Mouse (Mus musculus): ENCODE measurements around the gene Bola3. TPM values are rescaled to one million over a fixed set of nuclear protein-coding genes. Genes with fewer than 3 reads are reported as not detected.

Gene Bola3
- polyA plus RNA-seq, 1 experiment from 2014 or later = 233 TPM

DNA sequence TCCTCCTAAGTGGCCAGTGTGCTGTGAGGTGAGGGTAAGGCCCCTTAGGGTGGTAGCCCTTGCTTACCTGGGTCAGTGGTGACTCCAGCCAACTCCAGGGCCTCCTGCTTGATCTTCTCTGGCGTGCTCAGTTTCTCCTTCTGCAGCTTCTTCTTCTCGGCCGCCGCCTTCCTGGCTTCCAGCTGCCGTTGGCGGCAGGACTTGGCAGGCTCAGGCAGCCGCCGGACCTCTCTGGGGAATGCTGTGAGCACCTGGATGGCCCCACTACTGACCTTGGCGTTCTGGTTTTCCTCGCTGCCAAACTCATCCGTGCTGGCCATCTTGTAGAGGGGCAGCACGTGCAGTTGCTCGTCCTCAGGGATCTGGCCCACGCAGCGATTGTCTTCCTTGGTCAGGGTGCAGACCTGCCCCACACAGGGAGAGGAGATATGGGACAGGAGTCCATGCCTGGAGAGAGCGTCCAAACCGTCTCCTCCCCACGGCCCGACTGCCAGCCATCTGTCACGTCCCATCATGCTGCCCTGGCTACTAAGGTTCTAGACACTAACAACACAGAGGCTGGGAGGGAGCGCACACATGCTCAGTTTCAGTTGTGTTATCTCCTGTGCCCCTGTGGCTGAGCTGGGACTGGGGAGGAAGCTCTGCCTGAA lies 21.5 kb downstream of the Bola3 start:
- no peak overlapping the region for H3K4me3 ChIP-seq
- no peak overlapping the region for H3K4me2 ChIP-seq
- no peak overlapping the region for H3K27ac ChIP-seq (replicated peaks)
- ATAC-seq (ENCODE audit: extremely low read depth, insufficient number of reproducible peaks, low FRiP score, low TSS enrichment) = no peak
- H3K27me3 ChIP-seq (replicated peaks) = no peaks in the 10 kb centered on the region
- no peaks in the 10 kb centered on the region for H3K4me1 ChIP-seq
- H3K9ac ChIP-seq = no peak overlapping the region
- H3K36me3 ChIP-seq = peaks cover 98% of the 10 kb centered on the region
- no peaks in the 10 kb centered on the region for H3K9me3 ChIP-seq
- 89% methylated on average over 21 of the region's 21 CpGs for WGBS

DNA sequence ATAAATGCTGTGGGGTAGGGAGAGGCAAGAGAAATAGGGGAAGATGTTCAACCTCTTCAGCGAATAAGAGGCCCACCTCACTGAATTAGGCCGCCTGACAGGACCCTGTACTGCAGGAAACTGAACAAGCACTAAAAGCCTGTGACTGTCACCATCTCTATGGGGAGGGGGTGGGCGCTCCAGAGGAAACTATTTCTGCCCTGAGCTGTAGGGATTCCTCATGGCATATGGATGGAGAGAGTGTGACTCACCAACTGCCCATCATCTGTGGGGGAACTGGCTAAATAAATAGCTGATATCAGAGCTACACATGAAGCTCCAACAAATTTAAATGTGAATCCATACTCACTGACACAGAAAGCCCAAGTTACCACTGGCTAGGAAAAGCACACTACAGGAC lies 22.4 kb downstream of the Bola3 start:
- H3K4me1 ChIP-seq = no peaks in the 10 kb centered on the region
- 79% methylated on average over 3 of the region's 3 CpGs for WGBS
- no peaks in the 10 kb centered on the region for H3K27me3 ChIP-seq (replicated peaks)
- H3K4me3 ChIP-seq = no peak overlapping the region
- H3K9ac ChIP-seq = no peak overlapping the region
- peaks cover 100% of the 10 kb centered on the region for H3K36me3 ChIP-seq
- no peak overlapping the region for H3K4me2 ChIP-seq
- no peak overlapping the region for H3K27ac ChIP-seq (replicated peaks)
- H3K9me3 ChIP-seq = no peaks in the 10 kb centered on the region
- ATAC-seq (ENCODE audit: extremely low read depth, insufficient number of reproducible peaks, low FRiP score, low TSS enrichment) = no peak

DNA sequence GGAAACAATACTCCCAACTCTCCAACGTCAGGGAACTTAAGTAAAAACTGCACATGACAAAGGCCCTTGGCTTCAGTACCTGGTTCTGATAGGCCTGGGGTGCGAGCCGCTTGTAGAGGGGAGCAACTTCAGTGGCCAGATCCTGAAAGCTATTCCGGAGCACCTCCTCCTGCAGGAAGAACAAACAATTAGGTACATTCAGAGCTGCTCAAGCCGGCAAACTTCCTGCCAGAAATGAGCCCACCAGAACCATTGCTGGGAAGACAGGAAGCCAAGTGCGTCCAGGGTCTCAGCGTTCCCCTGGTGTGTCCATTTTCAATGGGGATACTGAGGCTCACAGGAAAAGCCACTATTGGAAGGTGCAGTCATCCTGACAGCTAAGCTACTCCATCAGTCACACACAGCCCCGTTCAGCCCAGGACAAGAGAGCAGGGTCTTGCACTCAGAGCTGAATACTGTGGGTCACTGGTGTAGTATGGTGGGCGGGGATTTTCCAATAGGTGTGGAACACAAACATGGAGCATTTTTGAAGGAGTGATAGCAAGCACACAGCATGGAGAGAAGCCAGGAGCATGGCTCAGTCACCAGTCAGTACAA lies 24.9 kb downstream of the Bola3 start:
- 0 out of 2 replicates have a peak overlapping the region, but pooled peaks have one; percentile 5 for H3K27ac ChIP-seq (replicated peaks)

DNA sequence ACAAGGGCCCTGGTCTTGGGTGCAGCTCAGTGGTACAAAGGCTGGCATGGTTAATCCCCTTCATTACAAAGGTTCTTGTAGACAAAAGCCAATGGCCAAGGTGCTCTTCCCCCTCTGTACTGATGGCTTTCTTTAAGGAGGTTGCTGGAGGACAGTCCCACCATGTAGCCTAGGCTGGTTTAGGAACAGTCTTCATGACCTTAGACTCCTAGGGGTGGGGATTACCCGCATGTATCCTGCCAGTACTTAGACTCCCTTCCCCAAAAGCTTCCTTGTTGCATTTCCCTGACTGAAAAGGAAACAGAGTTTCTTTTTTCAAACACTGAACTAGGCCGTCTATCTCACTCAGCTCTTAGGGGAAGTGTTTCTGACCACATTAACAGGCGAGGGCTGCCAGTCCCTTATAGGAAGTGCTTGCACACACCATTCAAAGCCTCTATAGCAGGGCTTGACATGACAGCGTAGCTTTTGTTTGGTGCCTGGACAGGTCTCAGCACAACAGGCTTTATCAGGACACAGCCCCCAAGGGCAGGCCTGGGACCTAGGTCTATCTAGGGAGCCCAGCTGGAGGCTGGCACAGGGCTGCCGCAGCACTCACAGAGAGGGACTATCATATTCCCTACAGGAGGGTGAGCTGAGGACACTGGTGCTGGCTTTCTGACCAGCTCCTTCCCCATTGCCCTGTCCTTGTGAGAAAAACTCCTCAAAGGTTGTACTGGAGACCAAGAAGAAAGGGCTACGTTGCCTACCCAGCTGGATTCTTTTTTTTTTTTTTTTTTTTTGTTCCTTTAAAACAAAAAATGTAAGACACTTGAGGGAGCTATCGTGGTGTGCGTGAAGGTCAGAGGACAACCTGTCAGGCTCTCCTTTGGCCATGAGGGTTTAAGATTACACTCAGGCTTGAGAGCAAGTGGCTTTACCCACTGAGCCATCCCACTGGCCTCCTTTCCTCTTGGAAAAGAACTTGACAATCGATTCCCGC lies 32.9 kb downstream of the Bola3 start:
- 58% methylated on average over 10 of the region's 10 CpGs for WGBS
- H3K4me2 ChIP-seq = no peak overlapping the region
- H3K9me3 ChIP-seq = no peaks in the 10 kb centered on the region
- H3K27ac ChIP-seq (replicated peaks) = 0 out of 2 replicates have a peak overlapping the region, but pooled peaks have one; percentile 26
- H3K4me3 ChIP-seq = no peak overlapping the region
- H3K27me3 ChIP-seq (replicated peaks) = no peaks in the 10 kb centered on the region
- peaks cover 92% of the 10 kb centered on the region for H3K36me3 ChIP-seq
- ATAC-seq (ENCODE audit: extremely low read depth, insufficient number of reproducible peaks, low FRiP score, low TSS enrichment) = peak; percentile 58; the same call in 1 of the 2 replicates
- H3K9ac ChIP-seq = no peak overlapping the region
- H3K4me1 ChIP-seq = peaks cover 21% of the 10 kb centered on the region

More for the DNA sequence above, 24.9 kb downstream of the Bola3 start:
- no peak for ATAC-seq (ENCODE audit: extremely low read depth, insufficient number of reproducible peaks, low FRiP score, low TSS enrichment)
- 78% methylated on average over 9 of the region's 9 CpGs for WGBS
- H3K9ac ChIP-seq = no peak overlapping the region
- H3K4me3 ChIP-seq = no peak overlapping the region
- peaks cover 100% of the 10 kb centered on the region for H3K36me3 ChIP-seq
- no peak overlapping the region for H3K4me2 ChIP-seq
- H3K9me3 ChIP-seq = no peaks in the 10 kb centered on the region
- H3K27me3 ChIP-seq (replicated peaks) = no peaks in the 10 kb centered on the region
- H3K4me1 ChIP-seq = no peaks in the 10 kb centered on the region

DNA sequence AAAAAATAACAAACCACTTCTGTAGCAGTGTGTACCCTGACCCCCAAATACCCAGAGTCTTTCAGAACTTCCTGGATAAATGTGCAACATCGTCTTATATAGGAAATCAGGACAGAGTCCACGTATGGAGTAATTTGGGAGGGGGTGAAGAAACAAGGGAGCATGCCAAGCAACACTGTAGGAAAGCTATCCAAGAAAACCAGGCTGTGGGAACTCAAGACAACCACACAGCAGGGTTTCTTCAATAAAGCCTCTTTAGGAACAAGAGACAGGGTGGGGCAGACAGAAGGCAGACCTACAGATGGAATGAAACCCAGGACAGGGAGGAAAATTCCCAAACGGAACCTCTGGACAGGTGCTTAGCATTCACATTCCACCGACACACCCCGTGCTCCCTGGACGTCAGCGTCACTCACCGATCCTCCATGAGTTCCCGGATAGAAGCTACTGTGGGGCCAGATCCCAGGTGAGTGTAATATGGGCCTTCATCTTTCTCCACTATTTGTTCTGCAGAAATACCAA lies 36.7 kb downstream of the Bola3 start:
- Histone ChIP-seq H3K27ac (replicated peaks) (no peak overlapping the region), H3K27me3 (replicated peaks) (no peaks in the 10 kb centered on the region), H3K9me3 (no peaks in the 10 kb centered on the region), H3K4me1 (peaks cover 21% of the 10 kb centered on the region), H3K4me3 (no peak overlapping the region), H3K4me2 (no peak overlapping the region), H3K36me3 (peaks cover 65% of the 10 kb centered on the region), H3K9ac (no peak overlapping the region)
- 88% methylated on average over 9 of the region's 9 CpGs for WGBS
- no peak for ATAC-seq (ENCODE audit: extremely low read depth, insufficient number of reproducible peaks, low FRiP score, low TSS enrichment)

DNA sequence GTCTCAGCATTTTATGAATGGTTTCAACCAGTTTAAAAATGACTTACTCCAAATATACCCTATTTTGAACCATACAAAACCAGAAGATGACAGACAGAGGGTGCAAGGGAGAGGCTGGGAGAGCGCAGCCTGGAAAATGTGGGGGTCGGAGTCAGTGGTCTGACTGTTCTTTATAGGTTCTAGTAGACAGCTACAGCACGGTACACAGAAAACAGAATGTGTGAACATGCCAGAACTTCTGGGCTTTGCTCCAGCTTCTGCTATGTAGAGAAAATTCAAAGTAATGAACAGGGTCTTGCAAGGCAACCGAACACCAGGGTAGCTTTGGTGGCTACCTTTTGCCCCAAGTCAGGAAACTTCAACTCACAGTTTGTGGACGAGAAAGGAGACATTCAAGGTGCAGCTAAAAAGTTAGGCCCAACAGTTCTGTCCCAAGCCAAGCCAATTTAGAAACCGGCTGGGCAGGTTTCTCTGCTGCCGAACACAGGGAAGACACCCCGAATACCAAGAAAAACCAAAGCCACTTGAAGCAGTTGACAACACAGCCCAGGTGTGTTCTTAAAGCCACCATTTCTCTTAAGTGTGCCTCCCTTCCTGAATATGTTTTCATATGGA lies 43.3 kb downstream of the Bola3 start:
- no peaks in the 10 kb centered on the region for H3K4me1 ChIP-seq
- H3K9me3 ChIP-seq = no peaks in the 10 kb centered on the region
- no peak for ATAC-seq (ENCODE audit: extremely low read depth, insufficient number of reproducible peaks, low FRiP score, low TSS enrichment)
- no peak overlapping the region for H3K9ac ChIP-seq
- no peak overlapping the region for H3K4me3 ChIP-seq
- WGBS = 87% methylated on average over 8 of the region's 8 CpGs
- no peaks in the 10 kb centered on the region for H3K27me3 ChIP-seq (replicated peaks)
- no peak overlapping the region for H3K4me2 ChIP-seq
- H3K36me3 ChIP-seq = peaks cover 68% of the 10 kb centered on the region
- H3K27ac ChIP-seq (replicated peaks) = no peak overlapping the region

DNA sequence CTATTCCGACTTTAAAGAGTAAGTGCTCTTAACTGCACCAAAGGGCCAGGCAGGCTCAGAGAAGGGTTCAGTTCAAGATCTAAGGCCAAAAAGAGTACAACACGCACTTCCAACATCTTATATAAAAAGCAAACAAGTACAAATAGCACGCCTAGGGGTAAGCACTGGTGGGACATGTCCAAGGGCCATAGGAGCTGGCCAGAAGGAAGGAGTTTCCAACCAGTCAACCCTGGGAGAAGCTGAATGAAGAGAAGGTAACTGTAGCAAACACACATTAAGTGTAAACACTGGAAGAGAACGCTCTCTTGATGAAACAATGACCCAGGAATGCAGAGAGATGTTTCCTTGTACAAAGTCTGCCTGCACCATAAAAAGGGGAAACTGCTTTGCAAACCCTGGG lies 45.2 kb downstream of the Bola3 start:
- H3K9me3 ChIP-seq = no peaks in the 10 kb centered on the region
- H3K27me3 ChIP-seq (replicated peaks) = no peaks in the 10 kb centered on the region
- no peak overlapping the region for H3K4me2 ChIP-seq
- 91% methylated on average over 4 of the region's 4 CpGs for WGBS
- H3K4me1 ChIP-seq = no peaks in the 10 kb centered on the region
- H3K9ac ChIP-seq = no peak overlapping the region
- H3K36me3 ChIP-seq = peaks cover 78% of the 10 kb centered on the region
- H3K4me3 ChIP-seq = no peak overlapping the region
- ATAC-seq (ENCODE audit: extremely low read depth, insufficient number of reproducible peaks, low FRiP score, low TSS enrichment) = no peak
- no peak overlapping the region for H3K27ac ChIP-seq (replicated peaks)

DNA sequence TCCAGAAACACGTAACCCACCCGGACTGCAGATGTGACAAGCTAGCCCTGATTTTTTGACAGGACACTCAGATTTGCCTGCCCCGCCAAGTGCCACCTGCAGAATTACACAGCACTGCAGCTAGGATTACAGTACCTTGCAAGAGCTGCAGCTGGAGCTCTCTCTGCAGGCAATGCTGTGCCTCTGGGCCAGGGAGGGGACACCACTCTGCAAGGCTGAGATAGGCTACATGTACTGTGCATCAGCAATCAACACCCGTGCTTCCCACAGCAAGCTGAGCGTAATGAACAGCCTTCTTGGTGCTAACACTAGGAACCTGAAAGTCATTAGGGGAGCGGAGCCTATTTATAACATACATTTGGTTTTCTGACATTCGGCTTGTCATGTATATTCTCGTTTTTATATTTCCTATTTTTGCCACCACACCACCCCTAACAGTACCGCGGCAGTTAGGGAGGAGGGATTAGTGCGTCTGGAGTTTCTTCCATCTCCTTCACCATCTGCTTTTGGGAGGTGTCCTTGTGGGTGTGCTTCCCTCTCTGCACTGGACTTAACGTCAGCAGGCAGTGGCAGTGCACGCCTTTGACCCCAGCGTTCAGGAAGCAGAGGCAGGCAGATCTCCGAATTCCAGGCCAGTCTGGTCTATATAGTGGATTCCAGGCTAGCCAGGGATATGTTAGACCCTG lies 46.7 kb downstream of the Bola3 start:
- 87% methylated on average over 15 of the region's 15 CpGs for WGBS
- ATAC-seq (ENCODE audit: extremely low read depth, insufficient number of reproducible peaks, low FRiP score, low TSS enrichment) = no peak
- Histone ChIP-seq H3K27me3 (replicated peaks) (no peaks in the 10 kb centered on the region), H3K4me3 (no peak overlapping the region), H3K36me3 (peaks cover 93% of the 10 kb centered on the region), H3K9me3 (no peaks in the 10 kb centered on the region), H3K4me2 (no peak overlapping the region), H3K27ac (replicated peaks) (no peak overlapping the region), H3K9ac (no peak overlapping the region), H3K4me1 (0 out of 2 replicates have a peak, but pooled peaks cover 5% of the 10 kb centered on the region)

DNA sequence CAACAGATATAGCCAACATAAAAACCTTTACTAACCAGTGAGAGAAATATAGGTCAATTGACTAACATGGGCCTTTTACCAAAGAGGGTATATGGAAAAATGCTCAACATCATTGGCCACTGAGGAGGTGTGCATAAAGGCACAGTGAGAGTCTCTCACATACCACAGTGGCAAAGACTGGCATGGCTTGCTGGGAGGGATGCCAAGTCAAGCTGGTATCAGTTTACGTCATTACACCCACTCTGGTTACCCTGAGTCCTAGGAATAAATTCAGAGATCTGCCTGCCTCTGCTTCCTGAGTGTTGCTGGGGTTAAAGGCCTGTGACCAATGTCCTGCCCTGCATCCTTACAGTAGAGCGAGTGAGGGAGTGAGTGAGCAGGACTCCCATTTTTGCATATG lies 47.8 kb downstream of the Bola3 start:
- Histone ChIP-seq H3K9ac (no peak overlapping the region), H3K9me3 (no peaks in the 10 kb centered on the region), H3K27me3 (replicated peaks) (no peaks in the 10 kb centered on the region), H3K36me3 (peaks cover 93% of the 10 kb centered on the region), H3K4me1 (0 out of 2 replicates have a peak, but pooled peaks cover 5% of the 10 kb centered on the region), H3K4me3 (no peak overlapping the region), H3K4me2 (no peak overlapping the region), H3K27ac (replicated peaks) (no peak overlapping the region)
- WGBS = 93% methylated on average over 2 of the region's 2 CpGs
- ATAC-seq (ENCODE audit: extremely low read depth, insufficient number of reproducible peaks, low FRiP score, low TSS enrichment) = no peak

DNA sequence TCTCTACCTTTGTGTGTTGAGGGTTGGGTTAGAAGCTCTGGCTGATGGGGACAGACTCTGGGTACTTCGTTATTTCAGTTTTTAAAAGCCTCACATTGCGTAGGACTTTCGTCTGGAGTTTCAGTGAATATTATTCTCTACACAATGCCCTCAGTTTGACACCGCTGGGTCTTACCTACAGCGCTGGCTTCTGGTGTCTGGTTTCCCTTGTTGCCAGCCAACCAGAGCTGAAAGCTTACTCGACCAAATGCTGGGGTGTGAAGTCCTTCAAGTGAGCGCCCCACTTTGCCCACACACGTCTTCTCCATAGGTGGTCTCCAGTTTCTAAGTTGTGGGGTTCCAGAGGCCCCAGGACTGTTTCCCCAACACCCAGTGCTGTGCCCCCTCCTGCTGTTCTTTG lies 48.8 kb downstream of the Bola3 start:
- H3K4me2 ChIP-seq = no peak overlapping the region
- ATAC-seq (ENCODE audit: extremely low read depth, insufficient number of reproducible peaks, low FRiP score, low TSS enrichment) = no peak
- no peak overlapping the region for H3K4me3 ChIP-seq
- no peaks in the 10 kb centered on the region for H3K27me3 ChIP-seq (replicated peaks)
- H3K9me3 ChIP-seq = no peaks in the 10 kb centered on the region
- H3K9ac ChIP-seq = no peak overlapping the region
- 75% methylated on average over 8 of the region's 8 CpGs for WGBS
- H3K27ac ChIP-seq (replicated peaks) = no peak overlapping the region
- H3K4me1 ChIP-seq = 0 out of 2 replicates have a peak, but pooled peaks cover 5% of the 10 kb centered on the region
- H3K36me3 ChIP-seq = peaks cover 96% of the 10 kb centered on the region
